Mouse (Mus musculus): ENCODE data around the gene Obsl1.
A peak's percentile ranks its signal among the peaks of the same experiment; 100 is the strongest.

Gene Obsl1

DNA sequence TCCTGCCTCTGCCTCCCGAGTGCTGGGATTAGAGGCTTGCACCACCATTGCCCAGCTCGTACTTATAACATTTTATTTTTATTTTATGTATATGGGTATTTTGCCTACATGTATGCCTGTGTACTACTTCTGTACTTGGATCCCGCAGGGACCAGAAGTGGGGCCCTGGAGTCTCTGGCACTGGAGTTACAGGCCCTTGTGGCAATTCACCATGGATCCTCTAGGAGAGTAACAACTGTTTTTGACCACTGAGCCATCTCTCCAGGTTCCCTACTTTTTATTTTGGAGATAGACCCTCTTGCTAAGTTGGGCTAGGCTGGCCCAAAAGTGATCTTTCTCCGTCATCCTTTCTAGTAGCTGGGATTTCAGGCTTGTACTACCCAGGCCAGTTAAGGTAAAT, 12.2 kb upstream of the Obsl1 start:
- no peak for DNase-seq (ENCODE audit: low spot score in 2 of 2)

DNA sequence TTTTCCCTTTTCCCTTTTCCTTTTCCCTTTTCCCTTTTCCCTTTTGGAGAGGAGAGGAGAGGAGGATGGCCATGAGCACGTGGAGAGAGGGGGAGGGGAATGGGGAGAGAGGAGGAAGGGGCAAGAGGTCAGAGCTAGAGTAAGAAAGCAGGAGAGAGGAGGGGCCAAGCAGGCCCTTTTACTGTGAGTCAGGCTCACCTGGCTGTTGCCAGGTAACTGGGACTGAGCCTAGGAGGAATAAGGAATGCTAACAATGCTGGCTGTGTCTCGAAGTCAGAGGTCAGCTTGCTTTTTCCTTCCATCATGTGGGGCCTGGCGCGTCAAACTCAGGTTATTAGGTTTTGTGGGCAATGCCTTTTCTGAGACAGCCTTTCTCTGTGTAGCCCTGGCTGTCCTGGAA, 11.7 kb upstream of the Obsl1 start:
- DNase-seq (ENCODE audit: low spot score in 2 of 2) = no peak

DNA sequence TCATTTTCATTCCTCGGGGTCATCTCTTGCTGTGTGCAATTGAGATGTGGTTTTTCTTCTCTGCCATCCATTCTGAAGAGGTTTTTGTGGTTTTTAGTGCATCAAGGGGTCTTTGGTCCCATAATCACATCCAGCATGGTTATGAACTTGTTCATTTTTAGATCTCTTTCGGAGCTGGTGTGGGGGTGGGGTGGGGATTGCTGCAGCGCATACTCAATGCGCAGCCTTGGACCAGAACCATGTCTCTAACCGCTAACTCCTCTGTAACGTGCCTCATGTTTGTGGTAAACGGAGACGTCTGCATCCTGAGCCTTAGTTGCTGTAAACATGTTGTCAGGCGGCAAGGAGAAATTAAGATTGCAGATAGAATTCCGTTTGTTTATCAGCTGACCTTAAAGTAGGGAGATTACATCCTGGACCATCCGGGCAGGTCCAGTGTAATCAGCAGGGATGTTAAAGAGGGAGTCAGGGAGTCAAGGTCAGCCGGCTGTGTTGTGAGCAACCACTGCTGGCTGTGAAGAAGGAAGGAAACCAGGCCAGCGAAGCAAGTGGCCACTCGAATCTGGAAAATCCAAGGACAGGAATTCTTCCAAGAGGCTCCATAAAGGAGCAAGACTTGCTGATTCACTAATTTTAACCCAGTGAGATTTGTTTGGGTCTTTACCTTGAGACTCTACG, 10.6 kb upstream of the Obsl1 start:
- no peak for DNase-seq (ENCODE audit: low spot score in 2 of 2)

DNA sequence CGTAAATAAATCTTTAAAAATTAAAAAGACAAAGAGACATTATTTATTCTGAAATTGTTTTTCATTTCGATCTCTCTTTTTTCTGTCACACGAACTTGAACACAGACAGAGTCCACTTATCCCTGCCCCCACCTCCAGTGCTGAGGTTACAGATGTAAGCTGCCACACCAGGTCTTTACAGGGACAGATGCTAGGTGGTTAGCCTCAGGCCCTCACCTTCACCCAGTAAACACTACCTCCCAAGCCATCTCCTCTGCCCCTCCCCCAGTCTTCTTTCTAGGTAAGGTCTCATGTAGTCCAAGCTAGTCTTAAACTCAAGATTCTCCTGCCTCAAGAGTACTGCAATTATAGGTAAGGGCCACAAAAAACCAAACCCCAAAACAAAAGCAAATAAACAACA, 6.3 kb upstream of the Obsl1 start:
- DNase-seq (ENCODE audit: low spot score in 2 of 2) = no peak

DNA sequence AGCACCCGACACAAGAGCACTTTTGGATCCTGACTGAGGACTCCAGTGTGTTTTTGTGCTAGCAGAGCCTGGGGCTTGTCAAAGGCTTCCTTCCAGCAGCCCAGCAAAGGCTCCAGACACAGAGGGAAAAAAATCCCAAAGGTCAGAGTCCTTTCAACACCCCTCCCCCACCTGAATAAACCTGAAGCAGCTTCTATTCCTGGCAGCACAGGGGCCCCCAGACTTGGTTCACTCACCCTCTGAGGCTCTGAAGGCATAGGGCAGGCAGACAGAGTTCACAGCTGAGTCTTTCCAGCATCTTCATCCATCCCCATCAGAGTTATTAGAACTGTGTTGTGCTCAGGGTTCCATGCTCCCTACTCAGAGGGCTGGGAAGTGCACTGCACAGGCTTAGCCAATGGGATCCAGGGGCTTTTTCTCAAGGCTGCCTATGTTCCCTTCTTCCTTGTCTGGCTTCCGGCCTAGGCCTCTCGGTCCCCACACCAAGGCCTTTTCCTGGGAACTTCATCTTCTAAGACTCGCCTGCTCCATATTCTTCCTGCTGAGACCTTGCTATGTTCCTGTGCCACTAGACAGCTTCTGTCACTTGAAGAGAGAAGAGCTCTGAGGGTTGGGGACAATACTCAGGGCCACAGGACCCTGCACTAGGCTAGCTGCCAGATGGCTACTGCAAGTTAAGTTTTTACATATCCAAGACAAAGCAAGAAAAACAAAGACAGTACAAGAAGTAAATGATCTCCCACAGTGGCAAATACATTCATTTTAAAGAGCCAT, 5.4 kb upstream of the Obsl1 start:
- DNase-seq (ENCODE audit: low spot score in 2 of 2) = no peak

DNA sequence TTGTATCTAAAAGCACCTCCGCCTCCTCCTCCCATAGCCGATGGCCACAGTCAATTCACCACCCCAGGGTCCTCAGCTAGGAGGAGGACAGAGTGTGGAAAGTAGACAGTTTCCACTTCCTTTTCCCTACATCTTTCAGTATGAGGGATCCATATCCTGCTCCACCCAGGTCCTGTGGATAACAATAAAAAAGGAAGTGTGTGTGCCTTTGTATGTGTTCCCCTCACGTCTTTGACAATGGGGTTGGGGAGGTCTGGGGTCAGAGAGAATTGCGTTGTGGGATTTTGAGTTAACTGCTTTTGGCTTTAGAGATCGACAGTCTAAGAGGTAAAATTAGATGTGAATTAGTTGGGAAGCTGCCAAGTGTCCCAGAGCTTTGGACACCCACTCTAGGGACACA, 3.9 kb upstream of the Obsl1 start:
- no peak for DNase-seq (ENCODE audit: low spot score in 2 of 2)

DNA sequence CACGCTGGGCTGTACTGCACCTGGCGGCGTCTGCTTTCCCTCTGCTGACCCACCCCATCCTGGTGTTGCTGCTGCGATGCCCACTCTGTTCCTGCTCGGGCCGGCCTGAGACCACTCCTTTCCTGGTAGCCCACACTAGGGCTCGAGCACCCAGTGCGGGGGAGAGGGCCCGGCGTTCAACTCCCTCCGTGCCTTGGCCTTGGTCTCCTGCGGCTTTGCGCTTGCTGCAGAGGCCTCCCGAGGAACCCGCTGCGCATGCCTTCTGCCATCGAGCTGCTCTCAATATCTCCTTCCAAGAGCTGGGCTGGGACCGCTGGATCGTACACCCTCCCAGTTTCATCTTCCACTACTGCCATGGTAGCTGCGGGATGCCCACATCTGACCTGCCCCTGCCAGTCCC, 3.3 kb upstream of the Obsl1 start:
- no peak for DNase-seq (ENCODE audit: low spot score in 2 of 2)

DNA sequence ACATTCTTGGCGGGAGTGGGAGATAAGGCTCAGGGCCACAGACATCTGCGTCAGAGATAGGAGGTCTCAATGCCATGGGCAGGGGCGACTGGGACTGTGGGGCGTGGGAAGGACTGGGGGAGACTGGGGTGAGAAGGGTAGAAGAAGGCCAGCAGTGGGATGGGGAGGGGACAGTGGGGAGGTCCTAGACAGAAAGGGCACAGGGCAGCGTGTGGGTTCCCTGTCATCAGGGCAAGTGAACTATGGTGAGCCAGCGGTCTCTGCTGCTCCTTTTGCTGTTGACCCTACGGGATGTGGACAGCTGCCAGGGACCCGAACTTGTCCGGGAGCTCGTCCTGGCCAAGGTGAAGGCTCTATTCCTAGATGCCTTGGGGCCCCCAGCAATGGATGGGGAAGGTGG, 754 bp upstream of the Obsl1 start, which contains the start of gene Inha:
Gene Inha, plus strand, starts transcription at position 72 of the 400 bp plus-strand sequence.
- no peak for DNase-seq (ENCODE audit: low spot score in 2 of 2)

DNA sequence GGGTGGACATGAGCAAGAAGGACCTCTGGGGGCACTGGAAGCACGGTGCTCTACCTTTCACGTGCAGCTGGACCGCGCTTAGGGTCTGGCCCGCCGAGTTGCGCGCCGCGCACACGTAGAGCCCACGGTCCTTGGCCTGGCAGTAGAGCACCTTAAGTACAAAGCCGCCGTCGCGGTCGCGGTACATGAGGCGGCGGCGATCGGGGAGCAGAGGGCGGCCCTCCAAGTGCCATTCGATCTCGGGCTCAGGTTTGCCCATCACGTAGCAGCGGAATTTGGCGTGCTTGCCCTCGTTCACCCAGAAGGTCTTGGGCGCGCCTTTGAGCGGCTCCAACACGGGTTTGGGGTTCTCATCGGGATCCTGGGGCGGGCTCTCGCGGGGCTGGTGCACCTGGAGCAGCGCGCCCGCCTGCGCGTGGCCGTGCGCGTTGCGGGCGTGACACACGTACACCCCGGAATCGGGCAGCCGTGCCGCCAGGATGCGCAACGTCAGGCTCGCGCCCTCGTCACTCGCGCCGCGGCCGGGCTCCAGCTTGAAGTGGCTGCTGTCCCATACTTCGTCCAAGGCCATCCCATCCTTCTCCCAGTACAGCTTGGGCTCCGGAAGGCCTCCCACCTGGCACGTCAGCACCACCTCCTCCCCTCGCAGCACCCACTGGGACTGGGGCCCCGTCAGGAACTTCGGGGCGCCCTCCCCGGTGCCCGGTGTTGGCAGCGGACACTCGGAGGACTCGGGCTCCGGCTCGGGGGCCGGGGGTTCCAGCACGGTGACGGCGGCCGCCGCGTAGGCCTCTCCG, 895 bp downstream of the Obsl1 start:
- peak; percentile 60 to 74 for DNase-seq (ENCODE audit: low spot score in 2 of 2)

DNA sequence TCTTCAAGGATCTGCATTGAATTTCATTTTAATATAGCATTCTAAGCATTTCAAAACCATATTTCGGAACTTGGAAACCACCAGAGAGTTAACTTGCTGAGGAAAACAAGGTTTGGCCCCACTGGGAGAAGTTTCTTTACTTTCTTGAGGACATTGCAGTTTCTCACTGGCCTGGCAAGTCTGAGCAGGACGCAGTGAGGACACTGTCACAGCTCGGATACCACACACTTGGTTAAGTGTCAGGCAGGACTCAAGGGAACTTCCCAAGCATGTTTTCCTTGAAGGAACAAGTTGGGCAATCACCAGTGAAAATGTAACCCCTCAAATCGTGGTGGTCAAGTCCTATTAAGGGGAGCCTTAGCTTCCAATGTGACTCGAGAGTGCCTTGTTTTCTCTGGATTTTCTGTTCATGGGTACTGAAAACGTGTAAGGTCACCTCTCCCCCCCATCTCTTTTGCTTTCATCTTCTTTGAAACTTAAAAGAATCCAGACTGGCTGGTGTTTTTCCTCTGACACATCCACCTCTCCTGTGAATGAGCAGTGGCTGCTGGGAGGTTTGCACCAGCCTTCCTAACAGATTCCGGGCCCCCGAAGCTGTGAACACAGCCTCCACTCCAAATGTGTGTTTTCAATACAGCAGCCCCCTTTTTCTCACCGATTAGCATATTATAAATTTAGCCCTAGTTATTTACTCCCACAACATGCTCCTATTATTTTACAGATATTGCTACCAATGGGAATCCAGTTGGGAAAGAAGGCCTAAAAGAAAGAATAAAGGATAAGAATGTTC, 1.8 kb downstream of the Obsl1 start:
- no peak for DNase-seq (ENCODE audit: low spot score in 2 of 2)

DNA sequence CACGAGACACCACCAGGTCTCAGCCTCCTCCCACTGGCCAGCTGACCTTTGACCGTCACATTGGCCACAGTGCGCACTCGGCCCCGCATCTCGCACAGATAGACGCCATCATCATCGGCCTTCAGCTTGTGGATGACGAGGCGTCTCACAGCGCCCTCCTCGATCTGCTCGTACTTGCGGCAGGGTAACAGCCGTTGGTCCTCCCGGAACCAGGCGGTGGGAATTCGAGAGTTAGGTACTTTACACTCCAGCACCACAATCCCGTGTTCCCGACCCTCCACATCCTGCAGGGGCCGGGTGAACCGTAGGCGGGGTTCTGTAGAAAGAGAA, 2.6 kb downstream of the Obsl1 start:
- no peak for DNase-seq (ENCODE audit: low spot score in 2 of 2)

DNA sequence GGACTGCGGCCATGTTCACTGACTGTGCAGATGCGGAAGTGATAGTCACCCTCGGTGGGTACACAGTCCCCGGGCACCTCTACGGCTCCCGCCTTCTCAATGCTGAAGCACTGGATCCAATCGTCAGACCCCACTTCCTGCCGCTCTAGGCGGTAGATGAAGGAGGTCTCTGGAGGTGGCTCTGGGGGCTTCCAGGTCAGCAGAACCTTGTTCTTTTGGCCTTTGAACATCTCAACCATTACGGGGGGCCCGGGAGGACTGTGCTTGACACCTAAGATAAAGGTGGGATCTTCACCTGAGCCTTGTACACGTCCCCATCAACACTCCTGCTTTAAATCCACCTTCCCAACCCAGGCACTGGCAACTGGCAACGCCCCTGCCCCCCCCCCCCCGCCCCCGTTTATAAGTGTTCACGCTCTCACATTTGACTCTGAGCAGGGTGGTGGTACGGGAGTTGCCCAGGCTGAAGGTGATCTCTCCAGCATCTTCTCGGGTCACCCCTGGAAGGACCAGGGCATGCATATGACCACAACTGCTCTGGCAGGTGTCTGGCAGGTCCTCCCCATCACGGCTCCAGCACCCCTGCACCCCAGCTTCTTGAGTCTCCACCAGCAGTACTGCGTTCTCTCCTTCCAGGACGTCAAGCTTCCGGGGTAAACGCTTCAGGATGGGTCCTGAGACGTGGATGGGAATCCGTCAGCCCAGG, 3.2 kb downstream of the Obsl1 start:
- no peak for DNase-seq (ENCODE audit: low spot score in 2 of 2)

DNA sequence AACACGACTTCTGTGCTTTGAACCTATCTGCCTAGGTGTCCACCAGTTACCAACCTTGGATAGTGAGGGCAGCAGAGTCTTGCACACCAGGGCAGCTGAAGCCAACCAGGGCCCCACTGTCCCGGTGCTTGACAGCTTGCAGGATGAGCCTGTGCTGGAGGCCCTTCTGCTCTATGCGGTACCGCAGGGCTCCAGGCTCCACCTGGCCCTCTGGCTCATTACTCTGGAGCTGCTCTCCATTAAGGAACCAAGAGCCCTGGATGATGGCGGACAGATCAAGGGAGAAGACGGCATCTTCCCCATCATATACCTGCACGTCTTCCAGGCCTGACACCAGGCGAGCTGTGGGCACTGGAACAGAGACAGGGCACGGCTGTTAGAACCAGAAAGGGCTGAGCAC, 4.3 kb downstream of the Obsl1 start:
- no peak for DNase-seq (ENCODE audit: low spot score in 2 of 2)

DNA sequence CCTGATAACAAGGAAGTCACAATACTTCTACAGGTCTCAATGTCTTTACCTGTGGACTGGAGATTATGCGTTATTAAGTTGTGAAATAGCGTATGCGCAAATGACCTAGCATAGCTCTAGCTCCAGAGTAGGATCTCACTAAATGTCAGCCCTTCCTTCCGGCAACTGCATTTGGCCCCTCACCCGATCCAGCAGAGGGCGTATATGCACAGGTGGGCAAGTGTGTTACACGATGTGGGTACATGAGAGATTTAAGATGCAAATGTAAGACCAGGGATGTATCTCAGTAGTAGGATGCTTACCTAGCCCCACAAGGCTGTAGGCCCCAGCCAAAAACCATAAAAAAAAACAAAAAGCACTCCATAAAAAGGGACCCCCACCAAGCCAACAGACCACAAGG, 6.8 kb downstream of the Obsl1 start:
- no peak for DNase-seq (ENCODE audit: low spot score in 2 of 2)

DNA sequence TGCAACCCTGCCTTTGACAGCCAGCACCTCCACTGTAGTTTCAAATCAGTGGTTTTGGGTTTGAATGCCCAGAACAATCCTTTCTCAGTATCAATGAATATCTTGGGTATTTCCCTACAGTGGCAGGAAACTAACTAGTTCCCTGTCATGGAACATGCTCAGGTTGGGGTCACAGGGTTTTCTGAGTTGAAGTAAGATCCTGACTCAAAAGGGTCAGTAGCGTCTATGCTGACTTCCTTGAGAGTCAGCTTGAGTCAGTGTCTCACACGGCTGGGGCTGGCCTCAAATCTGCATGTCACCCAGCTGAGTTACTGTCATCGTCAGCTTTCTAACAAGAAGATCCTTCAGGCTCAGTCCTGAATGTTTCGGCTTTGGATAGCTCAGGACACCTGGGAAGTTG, 7.4 kb downstream of the Obsl1 start:
- no peak for DNase-seq (ENCODE audit: low spot score in 2 of 2)

DNA sequence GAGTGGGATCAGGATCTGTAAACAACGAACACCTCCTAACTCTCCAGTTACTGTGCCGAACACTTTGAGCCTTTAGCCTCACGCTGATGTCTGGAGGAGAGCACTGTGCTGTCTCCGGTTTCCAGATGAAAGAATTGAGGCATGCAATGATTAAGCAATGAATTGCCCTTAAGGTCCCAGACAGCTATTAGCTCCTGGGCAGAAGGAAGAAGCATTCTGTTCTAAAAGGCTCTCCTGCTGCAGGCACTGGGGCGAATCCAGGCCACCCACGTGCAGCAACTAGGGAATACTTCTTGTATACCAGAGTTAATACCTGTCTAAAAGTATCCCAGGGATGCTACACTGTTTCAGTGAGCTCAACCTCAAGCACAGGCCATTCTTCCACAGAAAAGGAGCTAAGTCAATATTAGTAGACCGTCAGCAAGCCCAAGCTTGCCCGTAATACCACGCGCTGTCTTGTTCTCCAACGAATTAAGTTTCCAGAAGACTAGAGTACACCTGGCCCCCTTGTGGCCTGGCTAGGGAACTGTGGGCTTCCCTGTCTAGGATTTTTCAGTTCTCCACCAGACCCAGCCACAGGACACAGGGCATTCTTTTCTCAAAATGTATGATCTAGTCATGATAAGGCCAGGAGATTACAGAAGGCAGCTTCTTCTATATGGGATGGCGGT, 11.2 kb downstream of the Obsl1 start:
- DNase-seq (ENCODE audit: low spot score in 2 of 2) = peak in 1 of 2 experiments; percentile 48

DNA sequence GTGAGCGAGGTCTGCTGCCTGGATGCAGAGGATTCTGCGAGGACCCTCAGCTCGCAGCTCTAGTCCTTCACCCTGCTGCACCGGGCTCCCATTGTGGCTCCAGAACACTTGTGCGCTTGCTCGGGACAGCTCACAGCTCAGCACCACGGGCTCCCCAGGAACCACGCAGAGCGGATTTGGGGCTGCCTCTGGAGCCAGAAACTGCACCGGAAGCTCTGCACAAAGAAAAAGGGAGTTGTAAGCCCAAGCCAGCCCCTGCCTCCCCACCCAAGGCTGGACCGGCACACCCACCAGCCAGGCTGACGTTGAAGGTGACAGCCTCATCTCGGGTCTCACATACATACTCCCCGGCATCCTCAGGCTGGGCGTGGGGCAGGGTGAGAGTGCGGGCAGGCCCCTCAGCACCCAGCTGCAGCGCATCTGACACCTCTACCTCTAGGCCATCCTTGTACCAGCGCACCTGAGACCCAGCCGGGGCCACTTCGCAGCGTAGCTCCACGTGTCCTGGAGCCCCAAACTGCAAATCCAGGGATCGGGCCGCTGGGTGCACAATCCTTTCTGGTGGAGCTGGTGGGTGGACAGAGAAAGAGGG, 13.6 kb downstream of the Obsl1 start:
- DNase-seq (ENCODE audit: low spot score in 2 of 2) = no peak

DNA sequence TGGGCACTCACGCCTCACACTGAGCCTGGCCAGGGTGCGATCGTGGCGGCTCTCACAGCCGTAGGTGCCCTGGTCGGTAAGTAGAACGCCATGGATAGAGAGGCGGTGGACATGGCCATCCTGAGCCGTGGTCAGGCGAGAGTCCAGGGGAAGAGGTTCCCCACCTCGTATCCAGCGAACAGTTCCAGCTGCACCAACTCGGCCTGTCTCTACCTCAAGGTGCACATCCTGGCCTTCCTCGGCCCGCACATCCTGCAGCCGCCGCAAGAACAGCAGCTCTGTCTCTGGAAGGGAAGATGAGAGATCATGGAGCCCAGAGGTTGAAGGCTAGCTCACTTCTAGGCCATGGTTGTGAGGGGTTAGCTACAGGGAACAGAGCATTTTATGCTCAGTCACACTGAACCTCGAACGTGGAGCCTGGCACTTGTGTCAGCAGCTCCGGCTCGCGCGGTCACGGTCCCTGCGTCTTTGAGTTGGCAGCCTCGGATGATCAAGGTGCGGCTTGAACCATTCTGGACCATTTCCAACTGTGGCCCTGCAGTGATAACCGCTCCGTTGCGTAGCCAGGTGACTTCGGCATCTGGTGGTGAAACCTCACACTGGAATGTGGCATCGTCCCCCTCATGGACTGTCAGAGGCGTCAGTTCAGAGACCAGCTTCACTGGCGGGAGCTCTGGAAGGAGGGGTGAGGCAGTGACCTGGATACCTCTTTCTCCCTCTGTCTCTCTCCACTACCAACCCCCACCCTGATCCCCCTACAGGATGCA, 15.3 kb downstream of the Obsl1 start:
- no peak for DNase-seq (ENCODE audit: low spot score in 2 of 2)

DNA sequence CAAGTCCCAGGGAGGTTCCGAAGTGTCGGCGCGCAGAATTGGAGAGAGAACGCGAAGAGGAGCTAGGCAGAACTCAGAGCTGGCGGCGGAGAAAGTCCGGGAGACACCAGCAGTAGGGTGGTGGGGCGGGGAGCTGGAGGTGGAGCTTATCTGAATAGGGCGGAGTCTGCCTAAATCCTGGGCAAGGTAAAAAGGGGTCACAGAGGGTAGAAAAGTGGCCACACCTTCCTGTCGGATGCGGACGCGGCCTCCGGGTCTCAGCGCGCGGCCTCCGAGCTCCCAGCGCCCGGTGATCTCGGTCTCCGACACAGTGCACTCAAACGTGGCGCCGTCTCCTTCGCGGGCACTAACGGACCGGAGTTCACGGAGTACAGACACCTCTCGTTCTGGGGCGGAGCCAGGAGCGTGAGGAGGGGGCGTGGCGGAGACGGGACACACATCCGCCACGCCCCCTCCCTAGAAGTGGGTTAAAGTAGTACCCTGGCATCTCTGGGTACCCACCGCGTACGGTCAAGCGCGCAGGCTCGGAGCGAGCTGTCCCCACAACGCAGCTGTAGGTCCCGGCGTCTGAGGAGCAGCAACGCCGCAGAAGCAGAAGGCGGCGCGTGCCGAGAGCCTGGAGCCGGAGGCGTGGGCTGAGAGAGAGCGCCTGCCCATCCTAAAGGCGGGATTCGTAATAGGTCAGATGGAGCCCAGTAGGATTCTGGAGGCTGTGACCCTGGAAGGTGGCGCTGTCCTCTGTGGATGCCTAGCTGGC, 18.7 kb downstream of the Obsl1 start:
- DNase-seq (ENCODE audit: low spot score in 2 of 2) = peak; percentile 34 to 62
